Mouse (Mus musculus): ENCODE data around the gene Dclre1c.

DNA sequence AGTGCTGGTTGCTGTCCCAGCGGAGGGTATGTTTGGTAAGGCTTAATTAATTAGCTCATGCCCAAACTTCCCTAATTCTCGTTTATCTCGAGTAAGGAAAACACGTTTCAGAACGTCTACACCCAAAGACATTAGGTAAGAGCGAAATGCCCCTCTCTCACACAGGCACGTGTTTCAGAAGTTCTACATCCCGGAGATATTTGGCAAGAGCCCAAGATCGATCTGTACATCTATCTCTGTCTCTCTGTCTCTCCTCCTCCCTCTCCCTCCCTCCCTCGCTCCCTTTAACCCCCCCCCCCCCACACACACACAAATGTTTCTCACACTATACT lies 614 bp downstream of the Dclre1c start:
- TF ChIP-seq GATA1 (IDR thresholded peaks at IDR 0.05; ENCODE audit: borderline replicate concordance, low read length) (no peak), FLI1 (IDR thresholded peaks at IDR 0.05; ENCODE audit: low read length) (no peak)

Measured in megakaryocyte, embryonic 14.5 days (primary cell).